Mouse (Mus musculus) hindbrain, embryonic 12.5 days (tissue): ENCODE measurements around the gene Slc9a3r1. TPM values are rescaled to one million over a fixed set of nuclear protein-coding genes. Genes with fewer than 3 reads are reported as not detected.

ENCODE experiments used
- ATAC-seq: fragments of 200-750 bp; cut with Nextera tagmentation; 2 replicates; pipeline ENCODE4 v1.8.0; 2017; ENCODE audit warnings: moderate TSS enrichment; ENCODE audit not compliant: low FRiP score
- H3K27ac ChIP-seq: fragments of 300-500 bp; sonication (generic); 2 replicates; pipeline ENCODE4 v1.5.1; 2016; ENCODE audit warnings: mild to moderate bottlenecking
- H3K27me3 ChIP-seq: fragments of 300-500 bp; sonication (generic); 2 replicates; pipeline ENCODE4 v1.6.1; 2016; ENCODE audit warnings: mild to moderate bottlenecking
- H3K36me3 ChIP-seq: fragments of 300-500 bp; sonication (generic); 2 replicates; pipeline ENCODE4 v1.6.1; 2016; ENCODE audit warnings: mild to moderate bottlenecking
- H3K4me1 ChIP-seq: fragments of 300-500 bp; sonication (generic); 2 replicates; pipeline ENCODE4 v1.6.1; 2016
- H3K4me2 ChIP-seq: fragments of 300-500 bp; sonication (generic); replicated peaks from 2 replicates; pipeline ENCODE4 v1.6.1; 2016; ENCODE audit warnings: mild to moderate bottlenecking
- H3K4me3 ChIP-seq: fragments of 300-500 bp; sonication (generic); 2 replicates; pipeline ENCODE4 v1.5.1; 2016; ENCODE audit warnings: mild to moderate bottlenecking
- H3K9ac ChIP-seq: fragments of 300-500 bp; sonication (generic); 2 replicates; pipeline ENCODE4 v1.6.1; 2016; ENCODE audit warnings: mild to moderate bottlenecking, moderate library complexity
- H3K9me3 ChIP-seq: fragments of 300-500 bp; sonication (generic); replicated peaks from 2 replicates; pipeline ENCODE4 v1.6.1; 2016; ENCODE audit warnings: mild to moderate bottlenecking
- WGBS: fragments of 180-500 bp; shearing (Covaris S2); methylation state at CpG from one replicate; pipeline ENCODE4 v1.1.7; 2016; 5-methylcytosine and 5-hydroxymethylcytosine counted together
- polyA plus RNA-seq: library from polyadenylated mRNA; unstranded; fragments of >200 nt; fragmentation: Nextera tagmentation; extraction: Ambion mirVana; gene quantifications from 2 replicates; pipeline ENCODE4 v1.2.1, GENCODE M21; 2016

Slc9a3r1 gene
- polyA plus RNA-seq, 1 experiment from 2014 or later: 42.3 TPM

- peaks cover 7% of the 10 kb centered on the region for H3K27me3 ChIP-seq
- no peaks in the 10 kb centered on the region for H3K36me3 ChIP-seq
- H3K9me3 ChIP-seq: no peaks in the 10 kb centered on the region
- no peak overlapping the region for H3K9ac ChIP-seq
- WGBS: 58% methylated on average over 5 of the region's 5 CpGs
- ATAC-seq: no peak
- H3K4me1 ChIP-seq: peaks cover 61% of the 10 kb centered on the region
- H3K4me2 ChIP-seq: no peak overlapping the region
- no peak overlapping the region for H3K27ac ChIP-seq
- H3K4me3 ChIP-seq: no peak overlapping the region
Measured at GRCm38 (mm10) chr11:115222570-115222969, 59.4 kb downstream of the Slc9a3r1 start.

DNA sequence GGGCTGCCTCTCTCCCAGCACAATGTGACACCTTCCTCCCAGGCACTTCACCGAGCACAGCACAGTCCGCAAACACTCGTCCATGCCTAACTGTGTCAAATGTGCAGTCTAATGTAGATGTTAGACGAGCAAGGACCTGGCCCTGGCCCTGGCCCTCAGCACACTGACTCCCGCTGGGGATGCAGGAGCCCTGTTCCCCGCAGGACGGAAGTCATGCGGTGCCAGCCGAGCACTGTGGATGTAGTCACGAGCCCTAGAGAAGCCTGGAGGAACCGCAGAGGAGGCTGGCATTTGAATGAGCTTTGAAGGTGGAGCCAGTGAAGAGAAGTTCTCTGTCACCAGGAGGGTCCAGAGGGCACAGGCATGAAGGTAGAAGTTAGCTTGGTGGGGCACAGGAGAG lies 60.3 kb downstream of the Slc9a3r1 start:
- H3K9me3 ChIP-seq: no peaks in the 10 kb centered on the region
- H3K4me2 ChIP-seq: no peak overlapping the region
- no peak overlapping the region; the same call in 1 of the 2 replicates for H3K27ac ChIP-seq
- WGBS: 68% methylated on average over 11 of the region's 11 CpGs
- H3K4me3 ChIP-seq: no peak overlapping the region
- H3K27me3 ChIP-seq: peaks cover 12% of the 10 kb centered on the region
- H3K9ac ChIP-seq: no peak overlapping the region
- no peaks in the 10 kb centered on the region for H3K36me3 ChIP-seq
- no peak for ATAC-seq
- H3K4me1 ChIP-seq: peaks cover 67% of the 10 kb centered on the region

- Histone ChIP-seq H3K4me2 (no peak overlapping the region), H3K4me1 (peaks cover 71% of the 10 kb centered on the region), H3K27me3 (peaks cover 12% of the 10 kb centered on the region), H3K9me3 (no peaks in the 10 kb centered on the region), H3K36me3 (no peaks in the 10 kb centered on the region), H3K27ac (no peak overlapping the region; the same call in 1 of the 2 replicates), H3K4me3 (no peak overlapping the region), H3K9ac (no peak overlapping the region)
- no peak for ATAC-seq
- WGBS: 77% methylated on average over 6 of the region's 6 CpGs
Measured at GRCm38 (mm10) chr11:115223877-115224276, 60.7 kb downstream of the Slc9a3r1 start.

- Histone ChIP-seq H3K9me3 (no peaks in the 10 kb centered on the region), H3K27me3 (peaks cover 17% of the 10 kb centered on the region), H3K9ac (no peak overlapping the region), H3K36me3 (no peaks in the 10 kb centered on the region), H3K4me2 (no peak overlapping the region), H3K27ac (no peak overlapping the region), H3K4me3 (no peak overlapping the region), H3K4me1 (peaks cover 81% of the 10 kb centered on the region)
- 46% methylated on average over 8 of the region's 8 CpGs for WGBS
- ATAC-seq: no peak
Measured at GRCm38 (mm10) chr11:115224889-115225288, 61.7 kb downstream of the Slc9a3r1 start.

- H3K27ac ChIP-seq: no peak overlapping the region
- H3K36me3 ChIP-seq: no peaks in the 10 kb centered on the region
- H3K4me1 ChIP-seq: peaks cover 81% of the 10 kb centered on the region
- no peak overlapping the region for H3K4me3 ChIP-seq
- peaks cover 18% of the 10 kb centered on the region for H3K27me3 ChIP-seq
- no peak for ATAC-seq
- 52% methylated on average over 6 of the region's 6 CpGs for WGBS
- H3K9me3 ChIP-seq: no peaks in the 10 kb centered on the region
- no peak overlapping the region for H3K4me2 ChIP-seq
- H3K9ac ChIP-seq: no peak overlapping the region
Measured at GRCm38 (mm10) chr11:115225301-115225700, 62.2 kb downstream of the Slc9a3r1 start.

- Histone ChIP-seq H3K4me3 (no peak overlapping the region), H3K9me3 (no peaks in the 10 kb centered on the region), H3K27ac (peak overlapping the region; percentile 60), H3K4me1 (peaks cover 88% of the 10 kb centered on the region), H3K27me3 (peaks cover 23% of the 10 kb centered on the region), H3K9ac (0 out of 2 replicates have a peak overlapping the region, but pooled peaks have one; percentile 24), H3K36me3 (no peaks in the 10 kb centered on the region), H3K4me2 (no peak overlapping the region)
- ATAC-seq: peak; percentile 51
- whole genome bisulfite sequencing: 41% methylated on average over 14 of the region's 14 CpGs
Measured at GRCm38 (mm10) chr11:115226811-115227491, 63.8 kb downstream of the Slc9a3r1 start.

DNA sequence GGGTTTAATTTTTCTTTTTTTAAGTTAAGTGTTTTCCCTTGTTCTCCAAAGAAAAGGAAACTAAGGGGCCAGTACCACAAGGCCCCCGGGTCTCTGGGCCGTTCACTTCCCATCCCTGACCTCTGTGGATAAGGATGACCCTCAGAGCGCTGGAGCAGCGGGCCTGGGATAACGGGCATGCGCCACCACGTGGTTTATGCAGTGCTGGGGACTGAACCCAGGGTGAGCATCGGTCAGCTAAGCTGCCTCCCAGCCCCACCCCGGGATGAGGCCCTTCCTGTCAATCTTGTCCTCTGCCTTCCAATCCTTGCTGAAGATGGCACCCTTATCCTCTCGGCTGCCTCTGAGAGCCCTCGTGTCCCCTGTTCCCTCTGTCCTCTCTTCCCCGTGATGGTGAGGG lies 64.5 kb downstream of the Slc9a3r1 start:
- H3K4me2 ChIP-seq: no peak overlapping the region
- H3K27me3 ChIP-seq: peaks cover 28% of the 10 kb centered on the region
- no peaks in the 10 kb centered on the region for H3K36me3 ChIP-seq
- no peak; the same call in 1 of the 2 replicates for ATAC-seq
- H3K27ac ChIP-seq: no peak overlapping the region
- H3K9me3 ChIP-seq: no peaks in the 10 kb centered on the region
- H3K4me3 ChIP-seq: no peak overlapping the region
- WGBS: 25% methylated on average over 12 of the region's 12 CpGs
- peaks cover 88% of the 10 kb centered on the region for H3K4me1 ChIP-seq
- H3K9ac ChIP-seq: peak overlapping the region; percentile 32; the same call in 1 of the 2 replicates

DNA sequence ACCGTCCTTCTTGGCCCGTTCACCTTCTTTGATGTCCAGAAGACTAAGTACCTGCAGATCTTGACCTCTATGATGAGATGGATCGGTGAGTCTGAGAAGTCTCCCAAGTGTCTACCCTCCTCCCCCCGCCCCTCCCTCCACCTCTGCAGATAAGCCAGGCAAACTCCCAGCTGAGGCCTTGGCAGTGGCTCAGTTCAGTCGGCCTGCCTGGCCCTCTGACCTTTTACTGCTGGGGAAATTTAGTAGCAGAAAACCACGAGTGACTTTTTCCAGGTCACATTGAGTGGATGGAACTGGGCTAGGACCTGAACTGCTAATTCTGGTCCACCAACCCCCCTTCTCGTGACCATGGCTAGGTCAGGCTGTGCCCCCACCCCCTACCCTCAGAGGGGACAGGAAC lies 65.3 kb downstream of the Slc9a3r1 start:
- H3K36me3 ChIP-seq: no peaks in the 10 kb centered on the region
- no peaks in the 10 kb centered on the region for H3K9me3 ChIP-seq
- no peak overlapping the region for H3K4me2 ChIP-seq
- no peak for ATAC-seq
- peaks cover 88% of the 10 kb centered on the region for H3K4me1 ChIP-seq
- peaks cover 35% of the 10 kb centered on the region for H3K27me3 ChIP-seq
- WGBS: 67% methylated on average over 7 of the region's 7 CpGs
- H3K27ac ChIP-seq: no peak overlapping the region
- H3K9ac ChIP-seq: no peak overlapping the region; the same call in 1 of the 2 replicates
- no peak overlapping the region for H3K4me3 ChIP-seq

DNA sequence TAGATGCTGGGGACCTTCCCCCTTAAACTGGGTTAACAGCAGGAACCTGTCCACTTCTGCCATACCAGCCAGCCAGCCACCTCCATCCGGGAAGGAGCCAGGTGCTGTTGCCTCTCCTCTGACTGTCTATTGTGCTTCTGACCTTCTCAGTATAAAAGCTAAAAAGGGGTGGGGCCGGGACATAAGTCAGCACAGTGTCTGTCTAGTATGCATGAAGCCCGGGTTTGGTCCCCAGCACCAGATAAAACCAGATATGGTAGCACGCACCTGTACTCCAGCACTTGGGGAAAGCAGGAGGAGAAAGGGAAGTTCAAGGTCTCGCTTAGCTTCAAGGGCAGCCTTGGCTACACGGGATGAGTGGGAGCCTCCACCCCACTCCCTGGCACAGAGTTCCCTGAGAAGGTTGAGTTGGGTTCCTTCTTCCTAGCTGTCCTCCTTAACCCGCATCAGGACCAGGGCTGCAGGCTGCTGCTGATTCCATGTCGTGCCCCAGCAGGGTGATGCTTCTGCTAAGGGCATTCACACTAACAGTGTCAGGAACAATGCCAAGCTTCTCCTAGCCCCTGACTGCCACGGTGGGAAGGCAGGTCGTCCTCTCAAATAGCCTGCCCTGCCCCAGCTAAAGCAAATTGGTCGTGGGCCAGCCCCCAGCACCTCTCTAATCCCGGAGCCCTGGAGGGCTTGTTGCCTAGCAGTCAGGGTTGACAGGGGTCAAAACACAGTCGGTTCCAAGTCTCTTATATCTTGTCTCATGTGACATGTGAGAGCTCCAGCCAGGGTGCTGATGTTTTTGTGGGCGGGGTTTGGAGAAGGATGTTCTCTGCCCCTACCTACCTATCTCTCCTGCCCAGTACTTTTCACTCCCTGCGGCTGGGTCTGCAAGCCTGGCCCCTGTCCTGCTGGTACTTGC lies 66.1 kb downstream of the Slc9a3r1 start:
- Histone ChIP-seq H3K4me1 (peaks cover 89% of the 10 kb centered on the region), H3K36me3 (no peaks in the 10 kb centered on the region), H3K27me3 (peaks cover 30% of the 10 kb centered on the region), H3K9ac (no peak overlapping the region), H3K4me2 (no peak overlapping the region), H3K4me3 (no peak overlapping the region), H3K9me3 (no peaks in the 10 kb centered on the region), H3K27ac (no peak overlapping the region)
- WGBS: 53% methylated on average over 15 of the region's 15 CpGs
- ATAC-seq: no peak

Other genes with a start within 250 kb of the Slc9a3r1 start
- not detected in 2 replicates for gene Cd300lb, start 229.0 kb upstream of the Slc9a3r1 start, polyA plus RNA-seq
- gene Cd300c, start 194.2 kb upstream of the Slc9a3r1 start, polyA plus RNA-seq: not detected in 2 replicates
- gene Cd300ld, start 173.4 kb upstream of the Slc9a3r1 start, polyA plus RNA-seq: 0.10 and 0.12 TPM in 2 replicates
- 0.76 and 1.5 TPM in 2 replicates for gene Cd300c2, start 161.5 kb upstream of the Slc9a3r1 start, polyA plus RNA-seq
- not detected in 2 replicates for gene Cd300ld2, start 147.1 kb upstream of the Slc9a3r1 start, polyA plus RNA-seq
- not detected in 2 replicates for gene Cd300ld4, start 136.3 kb upstream of the Slc9a3r1 start, polyA plus RNA-seq
- gene Cd300ld5, start 125.6 kb upstream of the Slc9a3r1 start, polyA plus RNA-seq: not detected in 2 replicates
- not detected in 2 replicates for gene Cd300ld3, start 114.9 kb upstream of the Slc9a3r1 start, polyA plus RNA-seq
- not detected in 2 replicates for gene Cd300e, start 101.2 kb upstream of the Slc9a3r1 start, polyA plus RNA-seq
- 1.1 and 1.5 TPM in 2 replicates for gene Rab37, start 71.9 kb upstream of the Slc9a3r1 start, polyA plus RNA-seq
- gene Cd300lf, start 29.3 kb upstream of the Slc9a3r1 start, polyA plus RNA-seq: 0.27 TPM in 1 of 2 replicates, not detected in the other
- 9.0 and 10.4 TPM in 2 replicates for gene Tmem104, start 24.1 kb downstream of the Slc9a3r1 start, polyA plus RNA-seq
- gene Nat9, start 24.5 kb downstream of the Slc9a3r1 start, polyA plus RNA-seq: 19.1 and 21.1 TPM in 2 replicates
- 0.21 and 0.57 TPM in 2 replicates for gene Grin2c, start 103.9 kb downstream of the Slc9a3r1 start, polyA plus RNA-seq
- gene Fdxr, start 113.7 kb downstream of the Slc9a3r1 start, polyA plus RNA-seq: 15.4 and 18.0 TPM in 2 replicates
- gene Fads6, start 134.3 kb downstream of the Slc9a3r1 start, polyA plus RNA-seq: 0.13 and 0.25 TPM in 2 replicates
- gene Otop2, start 143.8 kb downstream of the Slc9a3r1 start, polyA plus RNA-seq: not detected in 2 replicates
- gene Ush1g, start 158.7 kb downstream of the Slc9a3r1 start, polyA plus RNA-seq: not detected in 2 replicates
- 0.13 and 0.17 TPM in 2 replicates for gene Otop3, start 171.4 kb downstream of the Slc9a3r1 start, polyA plus RNA-seq
- 26.5 and 28.0 TPM in 2 replicates for gene Hid1, start 204.4 kb downstream of the Slc9a3r1 start, polyA plus RNA-seq
- gene Cdr2l, start 218.6 kb downstream of the Slc9a3r1 start, polyA plus RNA-seq: 27.6 and 28.8 TPM in 2 replicates
- gene Mrpl58, start 240.4 kb downstream of the Slc9a3r1 start, polyA plus RNA-seq: 180 and 190 TPM in 2 replicates